ENCODE assay signal across 18 mouse cellular contexts in the genomic region with DNA sequence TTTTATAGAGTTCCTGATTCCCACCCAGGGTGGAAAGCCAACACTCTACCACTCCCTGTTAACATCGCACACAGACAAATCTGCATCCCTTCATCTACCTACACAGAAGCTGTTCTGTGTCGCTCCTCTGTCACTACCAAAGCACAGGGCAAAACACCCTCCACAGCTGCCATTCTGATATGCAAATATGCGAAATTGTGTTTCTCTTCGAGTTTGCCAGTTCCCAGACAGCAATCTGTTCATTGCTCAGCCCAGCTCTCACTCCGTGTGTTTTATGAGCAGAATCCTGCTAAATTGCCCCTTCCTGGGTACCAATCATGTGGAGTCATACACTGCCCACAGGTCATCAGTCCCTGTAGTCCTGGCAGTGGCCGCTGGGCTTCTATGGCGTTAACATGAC. TPM values are rescaled to one million over a fixed set of nuclear protein-coding genes. Genes with fewer than 3 reads are reported as not detected.
"Had no signal": no experiment of that assay in that cellular context is flagged by ENCODE, and none has a peak within 500 bp of the region (broad histone marks: within the 10 kb centered on the region; RNA-seq: fewer than 3 reads in every experiment).

No protein-coding gene starts in this region.

- H3K9ac ChIP-seq: liver, embryonic 15.5 days; neural tube, embryonic 15.5 days; stomach, embryonic 15.5 days had no signal

- H3K27me3 ChIP-seq: neural tube, embryonic 15.5 days; stomach, embryonic 15.5 days had no signal

- H3K27ac ChIP-seq: left cerebral cortex, adult 2 months; limb, embryonic 10.5 days; liver, embryonic 15.5 days; midbrain, embryonic 10.5 days; neural tube, embryonic 15.5 days; stomach, embryonic 15.5 days had no signal

- H3K4me3 ChIP-seq: left cerebral cortex, adult 2 months; limb, embryonic 10.5 days; liver, embryonic 15.5 days; midbrain, embryonic 10.5 days; myocyte; neural tube, embryonic 15.5 days; stomach, embryonic 15.5 days had no signal

- H3K4me2 ChIP-seq: liver, embryonic 11.5 days; liver, embryonic 15.5 days; neural tube, embryonic 15.5 days; stomach, embryonic 15.5 days had no signal

- H3K4me1 ChIP-seq: stomach, embryonic 15.5 days had no signal

- H3K9me3 ChIP-seq: limb, embryonic 10.5 days; liver, embryonic 15.5 days; midbrain, embryonic 10.5 days; neural tube, embryonic 15.5 days; stomach, embryonic 15.5 days had no signal

- H3K36me3 ChIP-seq: limb, embryonic 10.5 days; liver, embryonic 15.5 days; midbrain, embryonic 10.5 days; neural tube, embryonic 15.5 days; stomach, embryonic 15.5 days had no signal

- DNase-seq: kidney, adult 2 months; kidney, postnatal 36 days; lung, adult 2 months; lung, postnatal 4 days; midbrain, embryonic 14.5 days; right cerebral cortex, adult 18-20 months; thymus, adult 2 months; thymus, postnatal 25 days had no signal

- ATAC-seq: lung, postnatal 0 days had no signal

RNA-seq across cellular contexts. Expression of gene Gm26558, which starts 4.8 kb away (rescaled TPM):
- total RNA-seq: megakaryocyte, adult 5-6 weeks had no signal
